Mouse (Mus musculus): ENCODE measurements around the gene Ank3.

DNA sequence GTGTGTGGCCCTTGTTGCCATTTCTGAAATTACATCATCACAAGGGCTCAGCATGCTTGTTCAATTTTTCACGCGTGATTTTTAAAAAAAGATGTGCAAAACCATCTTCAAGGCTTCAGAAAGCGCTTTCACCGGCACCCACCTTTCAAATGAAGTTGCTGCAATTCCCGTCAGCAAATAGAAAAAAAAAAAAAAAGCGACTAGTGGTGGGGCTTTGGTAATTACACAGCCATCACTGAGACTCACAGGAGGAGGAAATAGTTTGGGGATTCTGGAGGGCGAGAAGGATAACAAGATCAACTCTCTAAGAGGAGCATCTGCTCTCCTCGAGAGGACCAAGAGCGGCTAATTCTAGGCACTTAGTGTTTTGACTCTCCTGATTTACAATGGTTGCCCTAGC, 173.4 kb downstream of the Ank3 start:
- TF ChIP-seq POLR2A (IDR thresholded peaks at IDR 0.05; ENCODE audit: borderline replicate concordance, extremely low read depth, insufficient read depth, insufficient read length, poor library complexity, severe bottlenecking) (no peak), CTCF (IDR thresholded peaks at IDR 0.05; ENCODE audit: borderline replicate concordance, extremely low read depth, insufficient read depth, insufficient read length) (peak; percentile 5; the same call in 1 of the 2 replicates)

Measured in brain, embryonic 14.5 days (tissue).